Mouse (Mus musculus): ENCODE data around the gene Mier1.

- no peak for TF ChIP-seq HCFC1 (IDR thresholded peaks at IDR 0.05; ENCODE audit: borderline replicate concordance, insufficient read depth, low read length)
- no peak for TF ChIP-seq ZC3H11A (IDR thresholded peaks at IDR 0.05; ENCODE audit: borderline replicate concordance, low read depth, low read length)
- no peak for TF ChIP-seq CHD2 (IDR thresholded peaks at IDR 0.05; ENCODE audit: low read depth, low read length)
- TF ChIP-seq ZNF384 (IDR thresholded peaks at IDR 0.05; ENCODE audit: low read depth, low read length): no peak
These were observed 43.6 kb upstream of the Mier1 start for GRCm38 (mm10) chr4:103070631-103071030.
